Mouse (Mus musculus) small intestine, adult 2 months (tissue): ENCODE measurements around the gene Pemt.

Source experiments
- CTCF ChIP-seq: fragments of 200-500 bp; IDR thresholded peaks from 2 replicates; pipeline ENCODE4 v1.5.1; 2012; ENCODE audit warnings: low read depth, mild to moderate bottlenecking, control low read depth, inconsistent platforms, low read length, moderate library complexity, mixed read lengths; ENCODE audit not compliant: insufficient replicate concordance, insufficient read length; ENCODE audit errors: extremely low read depth
- POLR2A ChIP-seq: fragments of 200-500 bp; IDR thresholded peaks from 2 replicates; pipeline ENCODE4 v1.6.1; 2012; ENCODE audit warnings: low read depth, mild to moderate bottlenecking, control low read depth, inconsistent platforms, low read length, moderate library complexity

- TF ChIP-seq CTCF = no peak
- no peak for TF ChIP-seq POLR2A
Observed at GRCm38 (mm10) chr11:59940645-59941044, 105.6 kb downstream of the Pemt start.
